Mouse (Mus musculus): ENCODE results near the gene Gm6993. TPM values are rescaled to one million over a fixed set of nuclear protein-coding genes. Genes with fewer than 3 reads are reported as not detected.

Gene Gm6993
- polyA plus RNA-seq, 1 experiment: not detected

- no peak overlapping the region for H3K4me3 ChIP-seq (replicated peaks; ENCODE audit: extremely low read depth, low read depth, low read length)
- H3K4me1 ChIP-seq (ENCODE audit: control insufficient read depth, insufficient read depth, low read length): peaks cover 3% of the 10 kb centered on the region; the same call in 1 of the 2 replicates
- TF ChIP-seq POLR2A (IDR thresholded peaks at IDR 0.05; ENCODE audit: borderline replicate concordance, extremely low read depth, low read depth, low read length): no peak
- 95% methylated on average over 7 of the region's 7 CpGs for WGBS
- no peak for DNase-seq
Observed at GRCm38 (mm10) chr12:31273646-31274045, 33.1 kb downstream of the Gm6993 start.

GRCm38 (mm10) chr12:31275411-31275810, 34.8 kb downstream of the Gm6993 start:
- Histone ChIP-seq H3K4me3 (replicated peaks; ENCODE audit: extremely low read depth, low read depth, low read length) (no peak overlapping the region), H3K4me1 (ENCODE audit: control insufficient read depth, insufficient read depth, low read length) (peaks cover 3% of the 10 kb centered on the region; the same call in 1 of the 2 replicates)
- WGBS: 59% methylated on average over 10 of the region's 10 CpGs
- TF ChIP-seq CTCF (IDR thresholded peaks at IDR 0.05; ENCODE audit: insufficient read depth, low read length): no peak
- no peak for TF ChIP-seq POLR2A (IDR thresholded peaks at IDR 0.05; ENCODE audit: borderline replicate concordance, extremely low read depth, low read depth, low read length)
- DNase-seq: no peak

- DNase-seq: no peak
- Histone ChIP-seq H3K4me1 (ENCODE audit: control insufficient read depth, insufficient read depth, low read length) (peaks cover 2% of the 10 kb centered on the region), H3K4me3 (replicated peaks; ENCODE audit: extremely low read depth, low read depth, low read length) (no peak overlapping the region)
- WGBS: 87% methylated on average over 11 of the region's 11 CpGs
- TF ChIP-seq CTCF (IDR thresholded peaks at IDR 0.05; ENCODE audit: insufficient read depth, low read length) (no peak), POLR2A (IDR thresholded peaks at IDR 0.05; ENCODE audit: borderline replicate concordance, extremely low read depth, low read depth, low read length) (no peak)
Observed at GRCm38 (mm10) chr12:31278270-31278669, 37.7 kb downstream of the Gm6993 start.

GRCm38 (mm10) chr12:31280318-31280717, 39.7 kb downstream of the Gm6993 start:
- 72% methylated on average over 7 of the region's 7 CpGs for WGBS
- no peak for TF ChIP-seq POLR2A (IDR thresholded peaks at IDR 0.05; ENCODE audit: borderline replicate concordance, extremely low read depth, low read depth, low read length)
- no peak for TF ChIP-seq CTCF (IDR thresholded peaks at IDR 0.05; ENCODE audit: insufficient read depth, low read length)
- DNase-seq: no peak
- Histone ChIP-seq H3K4me1 (ENCODE audit: control insufficient read depth, insufficient read depth, low read length) (peaks cover 2% of the 10 kb centered on the region), H3K4me3 (replicated peaks; ENCODE audit: extremely low read depth, low read depth, low read length) (no peak overlapping the region)

GRCm38 (mm10) chr12:31281100-31281591, 40.6 kb downstream of the Gm6993 start:
- H3K4me1 ChIP-seq (ENCODE audit: control insufficient read depth, insufficient read depth, low read length): peaks cover 2% of the 10 kb centered on the region
- 63% methylated on average over 9 of the region's 9 CpGs for WGBS
- TF ChIP-seq CTCF (IDR thresholded peaks at IDR 0.05; ENCODE audit: insufficient read depth, low read length): no peak

GRCm38 (mm10) chr12:31282241-31282640, 41.7 kb downstream of the Gm6993 start:
- TF ChIP-seq CTCF (IDR thresholded peaks at IDR 0.05; ENCODE audit: insufficient read depth, low read length): no peak
- TF ChIP-seq POLR2A (IDR thresholded peaks at IDR 0.05; ENCODE audit: borderline replicate concordance, extremely low read depth, low read depth, low read length): no peak
- 85% methylated on average over 5 of the region's 5 CpGs for WGBS
- DNase-seq: no peak

More at GRCm38 (mm10) chr12:31281100-31281591, 40.6 kb downstream of the Gm6993 start:
- no peak overlapping the region for H3K4me3 ChIP-seq (replicated peaks; ENCODE audit: extremely low read depth, low read depth, low read length)
- no peak for DNase-seq

GRCm38 (mm10) chr12:31283131-31283530, 42.6 kb downstream of the Gm6993 start:
- TF ChIP-seq CTCF (IDR thresholded peaks at IDR 0.05; ENCODE audit: insufficient read depth, low read length) (no peak), POLR2A (IDR thresholded peaks at IDR 0.05; ENCODE audit: borderline replicate concordance, extremely low read depth, low read depth, low read length) (no peak)
- H3K4me3 ChIP-seq (replicated peaks; ENCODE audit: extremely low read depth, low read depth, low read length): no peak overlapping the region
- DNase-seq: no peak
- 47% methylated on average over 4 of the region's 4 CpGs for WGBS
- H3K4me1 ChIP-seq (ENCODE audit: control insufficient read depth, insufficient read depth, low read length): peaks cover 2% of the 10 kb centered on the region

More at GRCm38 (mm10) chr12:31282241-31282640, 41.7 kb downstream of the Gm6993 start:
- no peak overlapping the region for H3K4me3 ChIP-seq (replicated peaks; ENCODE audit: extremely low read depth, low read depth, low read length)
- H3K4me1 ChIP-seq (ENCODE audit: control insufficient read depth, insufficient read depth, low read length): peaks cover 2% of the 10 kb centered on the region

GRCm38 (mm10) chr12:31283617-31284136, 43.1 kb downstream of the Gm6993 start:
- Histone ChIP-seq H3K4me1 (ENCODE audit: control insufficient read depth, insufficient read depth, low read length) (peaks cover 2% of the 10 kb centered on the region; the same call in 1 of the 2 replicates), H3K4me3 (replicated peaks; ENCODE audit: extremely low read depth, low read depth, low read length) (no peak overlapping the region)
- no peak for TF ChIP-seq CTCF (IDR thresholded peaks at IDR 0.05; ENCODE audit: insufficient read depth, low read length)
- TF ChIP-seq POLR2A (IDR thresholded peaks at IDR 0.05; ENCODE audit: borderline replicate concordance, extremely low read depth, low read depth, low read length): no peak
- WGBS: 61% methylated on average over 4 of the region's 4 CpGs
- DNase-seq: no peak

- WGBS: 94% methylated on average over 10 of the region's 10 CpGs
- TF ChIP-seq CTCF (IDR thresholded peaks at IDR 0.05; ENCODE audit: insufficient read depth, low read length) (no peak), POLR2A (IDR thresholded peaks at IDR 0.05; ENCODE audit: borderline replicate concordance, extremely low read depth, low read depth, low read length) (no peak)
- Histone ChIP-seq H3K4me3 (replicated peaks; ENCODE audit: extremely low read depth, low read depth, low read length) (no peak overlapping the region), H3K4me1 (ENCODE audit: control insufficient read depth, insufficient read depth, low read length) (no peaks in the 10 kb centered on the region)
- DNase-seq: no peak
Observed at GRCm38 (mm10) chr12:31289046-31289445, 48.5 kb downstream of the Gm6993 start.

Other genes starting within 250 kb of the Gm6993 start
- gene Fam110c, start 166.9 kb upstream of the Gm6993 start, polyA plus RNA-seq (2012; rRNA removed): 1.8 and 2.1 TPM in 2 replicates
- gene Lamb1, start 24.5 kb downstream of the Gm6993 start, polyA plus RNA-seq (2012; rRNA removed): 48.4 and 53.4 TPM in 2 replicates
- 8.2 and 15.9 TPM in 2 replicates for gene Dld, start 110.7 kb downstream of the Gm6993 start, polyA plus RNA-seq (2012; rRNA removed)
- 0.13 and 1.1 TPM in 2 replicates for gene Slc26a3, start 150.1 kb downstream of the Gm6993 start, polyA plus RNA-seq (2012; rRNA removed)

Measured in lung, adult 2 months (tissue).